Mouse (Mus musculus) frontal cortex, postnatal 36 days (tissue): ENCODE data around the gene Lypd5.

Source experiments
- DNase-seq, 2 experiments: peaks; one replicate each; pipeline ENCODE4 v3.0.0; 2022; ENCODE audit warnings: low spot score in 2 of 2

Gene Lypd5

GRCm38 (mm10) chr7:24348896-24349295 lies at the start of gene Lypd5:
Gene Lypd5 (plus strand): TSS chr7:24349196.
- DNase-seq = no peak

GRCm38 (mm10) chr7:24299823-24300481 lies 49.0 kb upstream of the Lypd5 start:
- DNase-seq = peak in 1 of 2 experiments; percentile 19

- DNase-seq = no peak
Measured at GRCm38 (mm10) chr7:24300771-24301282, 48.2 kb upstream of the Lypd5 start, which contains the start of gene Zfp61. Gene Zfp61 (minus strand): TSS chr7:24301232.

GRCm38 (mm10) chr7:24315726-24316566 lies 33.0 kb upstream of the Lypd5 start:
- no peak for DNase-seq

GRCm38 (mm10) chr7:24316567-24317092 lies 32.4 kb upstream of the Lypd5 start, which contains the start of gene Zfp94:
Gene Zfp94 (minus strand): TSS chr7:24316666.
- peak; percentile 98 to 99 for DNase-seq

- no peak for DNase-seq
Measured at GRCm38 (mm10) chr7:24318942-24319341, 30.1 kb upstream of the Lypd5 start.

GRCm38 (mm10) chr7:24322593-24322992 lies 26.4 kb upstream of the Lypd5 start:
- no peak for DNase-seq

GRCm38 (mm10) chr7:24325197-24325596 lies 23.8 kb upstream of the Lypd5 start:
- peak in 1 of 2 experiments; percentile 33 for DNase-seq

GRCm38 (mm10) chr7:24325675-24326128 lies 23.3 kb upstream of the Lypd5 start:
- peak; percentile 64 to 66 for DNase-seq

- DNase-seq = peak; percentile 27 to 39
Measured at GRCm38 (mm10) chr7:24326273-24327135, 22.5 kb upstream of the Lypd5 start.

GRCm38 (mm10) chr7:24327281-24327975 lies 21.6 kb upstream of the Lypd5 start:
- DNase-seq = no peak

- DNase-seq = no peak
Measured at GRCm38 (mm10) chr7:24333304-24333986, 15.6 kb upstream of the Lypd5 start, which contains the start of gene Tescl. Gene Tescl (minus strand): TSS chr7:24333936.

GRCm38 (mm10) chr7:24335699-24336309 lies 13.2 kb upstream of the Lypd5 start:
- peak; percentile 70 to 84 for DNase-seq

- DNase-seq = no peak
Measured at GRCm38 (mm10) chr7:24338241-24338640, 10.8 kb upstream of the Lypd5 start.

- DNase-seq = peak; percentile 20 to 26
Measured at GRCm38 (mm10) chr7:24343701-24344272, 5.2 kb upstream of the Lypd5 start.

- no peak for DNase-seq
Measured at GRCm38 (mm10) chr7:24346444-24346843, 2.6 kb upstream of the Lypd5 start.

GRCm38 (mm10) chr7:24355646-24356045 lies 6.7 kb downstream of the Lypd5 start:
- no peak for DNase-seq

GRCm38 (mm10) chr7:24356081-24356480 lies 7.1 kb downstream of the Lypd5 start:
- no peak for DNase-seq

GRCm38 (mm10) chr7:24357899-24358298 lies 8.9 kb downstream of the Lypd5 start:
- DNase-seq = no peak
